In the genomic region with DNA sequence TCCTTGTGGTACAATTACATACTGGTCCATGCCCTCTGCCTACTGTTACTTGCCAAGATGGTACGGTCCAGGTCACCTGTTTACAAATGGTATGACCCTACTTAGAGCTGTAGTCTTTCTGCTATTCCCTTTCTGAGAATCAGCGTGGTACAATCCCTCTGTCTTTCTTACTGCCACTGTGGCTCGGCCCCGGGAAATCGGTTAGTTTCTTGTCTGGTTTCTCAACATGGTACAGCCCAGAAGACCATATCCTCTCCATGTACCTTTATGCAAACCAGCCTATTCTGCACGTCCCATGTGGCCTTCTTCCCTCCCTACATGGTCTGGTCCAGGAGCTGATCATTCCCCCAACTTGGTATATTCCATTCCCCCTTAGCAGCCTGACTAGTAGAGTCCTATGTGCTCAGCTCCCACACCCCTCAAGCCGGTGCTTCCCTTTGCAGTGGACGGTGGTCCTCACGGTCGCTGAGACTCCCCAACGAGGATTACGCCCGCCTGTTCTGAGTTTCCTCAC, we compare ENCODE assay signal across 8 mouse cellular contexts. TPM values are rescaled to one million over a fixed set of nuclear protein-coding genes. Genes with fewer than 3 reads are reported as not detected.
DNase-seq lines count a peak whose midpoint lies in the region.

No protein-coding gene starts in this region.

- DNase-seq in layer of hippocampus, adult 11-12 months (ENCODE audit: low spot score): peak; percentile 88
- no peak for DNase-seq in layer of hippocampus, adult 9-10 months (ENCODE audit: low spot score)
- DNase-seq in cerebellum, postnatal 14 days: peak; percentile 87
- peak; percentile 61 to 71 for DNase-seq in gastrocnemius, adult 8-10 months (ENCODE audit: low spot score in 2 of 2)
- DNase-seq in induced T-regulatory cell, adult 2 months (ENCODE audit: low read depth): peak; percentile 87
- peak; percentile 80 to 84 for DNase-seq in left cerebral cortex, postnatal 10 days (ENCODE audit: extremely low spot score in 1 of 2, low spot score in 2 of 2)
- DNase-seq in mesoderm, embryonic 11.5 days (ENCODE audit: low read depth, low spot score): peak; percentile 87
- peak; percentile 38 to 59 for DNase-seq in spleen, postnatal 10 days (ENCODE audit: low spot score in 2 of 2)

- intact Hi-C loops in left cerebral cortex, postnatal 10 days (cut with DNase I): no loop called here

RNA-seq across cellular contexts. Expression of gene Dbp, which starts 0.8 kb away (rescaled TPM):
- total RNA-seq in gastrocnemius, adult 8-10 months (2022): 100 to 1,000 TPM in 3 of 4 experiments, 10 to 100 TPM in 1; 69.5 to 173 (median 143) TPM
- 10 to 100 TPM; 40.9 to 51.0 TPM for total RNA-seq in left cerebral cortex, postnatal 10 days (2021)

RNA-seq across cellular contexts. Expression of gene Car11, which starts 4.5 kb away (rescaled TPM):
- total RNA-seq in gastrocnemius, adult 8-10 months (2022): 10 to 100 TPM; 14.3 to 18.2 (median 16.1) TPM
- 100 to 1,000 TPM; 152 to 154 TPM for total RNA-seq in left cerebral cortex, postnatal 10 days (2021)

RNA-seq across cellular contexts. Expression of gene Sec1, which starts 9.9 kb away (rescaled TPM):
- total RNA-seq in gastrocnemius, adult 8-10 months (2022): under 1 TPM in 3 of 4 experiments, not detected in 1; 0.12 to 0.18 (median 0.16) TPM
- under 1 TPM; 0.34 to 0.39 TPM for total RNA-seq in left cerebral cortex, postnatal 10 days (2021)

RNA-seq across cellular contexts. Expression of gene Rpl18, which starts 11.2 kb away (rescaled TPM):
- 100 to 1,000 TPM; 479 to 609 (median 594) TPM for total RNA-seq in gastrocnemius, adult 8-10 months (2022)
- 100 to 1,000 TPM; 437 to 456 TPM for total RNA-seq in left cerebral cortex, postnatal 10 days (2021)

RNA-seq across cellular contexts. Expression of gene Sphk2, which starts 13.7 kb away (rescaled TPM):
- total RNA-seq in gastrocnemius, adult 8-10 months (2022): 10 to 100 TPM; 10.6 to 15.0 (median 13.0) TPM
- 10 to 100 TPM; 23.0 to 24.6 TPM for total RNA-seq in left cerebral cortex, postnatal 10 days (2021)

Comparison
In these comparisons a context has a peak if more than half of its experiments do, and no peak if none do; other contexts are left out.
1. RNA of gene Car11, which starts 4.5 kb away (total RNA-seq): 152 to 154 TPM in left cerebral cortex, postnatal 10 days; 14.3 to 18.2 TPM in gastrocnemius, adult 8-10 months; every median in the first group is over 4 times any median in the second.